Mouse (Mus musculus): ENCODE data around the gene Myadml2. TPM values are rescaled to one million over a fixed set of nuclear protein-coding genes. Genes with fewer than 3 reads are reported as not detected.
A peak's percentile ranks its signal among the peaks of the same experiment; 100 is the strongest.

Gene Myadml2
- polyA plus RNA-seq (2015; fragmentation: Nextera tagmentation; extraction: Ambion mirVana): 0.26 TPM in 1 of 2 replicates, not detected in the other

DNA sequence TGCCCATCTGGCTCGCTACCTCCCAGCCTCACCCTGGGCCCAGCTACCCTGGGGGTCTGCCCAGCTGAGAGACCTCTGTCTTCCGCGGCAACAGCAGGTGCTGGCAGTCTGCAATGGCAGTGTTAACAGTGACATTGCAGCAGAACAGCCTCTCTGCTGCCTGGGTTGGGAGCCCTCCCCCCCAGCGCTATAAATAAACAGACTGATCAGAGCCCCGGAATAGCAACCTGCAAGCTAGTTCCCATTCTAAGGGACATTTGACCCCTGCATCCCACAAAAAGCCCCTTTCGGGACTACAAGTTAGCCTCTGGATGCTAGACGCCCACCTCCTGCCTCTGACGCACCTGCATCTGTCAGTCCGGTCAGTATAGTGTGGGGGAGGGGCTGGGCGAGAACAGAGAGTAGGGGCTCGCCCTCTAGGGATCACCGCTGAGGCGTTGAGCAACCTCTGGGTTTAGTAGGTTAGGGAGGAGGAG, at the start of gene Myadml2:
Myadml2 (minus strand) TSS at position 158 of the 476 bp plus-strand sequence.
- Histone ChIP-seq H3K36me3 (ENCODE audit: control insufficient read depth, insufficient read depth, low read length) (no peaks in the 10 kb centered on the region), H3K9me3 (ENCODE audit: control insufficient read depth, low read length) (no peaks in the 10 kb centered on the region), H3K4me3 (ENCODE audit: low read length) (peak within 1 kb of the TSS; percentile 26), H3K27me3 (replicated peaks; ENCODE audit: control insufficient read depth, insufficient read depth, low read length) (peaks cover 7% of the 10 kb centered on the region), H3K27ac (ENCODE audit: low read length) (no peak within 1 kb of the TSS), H3K4me1 (ENCODE audit: control insufficient read depth, insufficient read depth, low read length) (peaks cover 11% of the 10 kb centered on the region), H3K4me2 (ENCODE audit: low read depth, low read length) (peak within 1 kb of the TSS; percentile 48), H3K9ac (ENCODE audit: low read depth, low read length) (peak within 1 kb of the TSS; percentile 48)
- no peak for ATAC-seq
- WGBS: 6% methylated on average over 13 of the region's 13 CpGs

- H3K9me3 ChIP-seq (ENCODE audit: control insufficient read depth, low read length): no peaks in the 10 kb centered on the region
- peak; percentile 43; the same call in 1 of the 2 replicates for ATAC-seq
- peaks cover 12% of the 10 kb centered on the region for H3K36me3 ChIP-seq (ENCODE audit: control insufficient read depth, insufficient read depth, low read length)
- H3K4me1 ChIP-seq (ENCODE audit: control insufficient read depth, insufficient read depth, low read length): 0 out of 2 replicates have a peak, but pooled peaks cover 4% of the 10 kb centered on the region
- peak overlapping the region; percentile 9; the same call in 1 of the 2 replicates for H3K27ac ChIP-seq (ENCODE audit: low read length)
- no peak overlapping the region for H3K4me2 ChIP-seq (ENCODE audit: low read depth, low read length)
- 60% methylated on average over 10 of the region's 10 CpGs for WGBS
- H3K27me3 ChIP-seq (replicated peaks; ENCODE audit: control insufficient read depth, insufficient read depth, low read length): no peaks in the 10 kb centered on the region
- H3K4me3 ChIP-seq (ENCODE audit: low read length): no peak overlapping the region
- no peak overlapping the region for H3K9ac ChIP-seq (ENCODE audit: low read depth, low read length)
Observed at GRCm38 (mm10) chr11:120697741-120698140, 49.8 kb upstream of the Myadml2 start.

GRCm38 (mm10) chr11:120696568-120696967, 48.6 kb upstream of the Myadml2 start:
- 0 out of 2 replicates have a peak, but pooled peaks cover 4% of the 10 kb centered on the region for H3K4me1 ChIP-seq (ENCODE audit: control insufficient read depth, insufficient read depth, low read length)
- no peaks in the 10 kb centered on the region for H3K27me3 ChIP-seq (replicated peaks; ENCODE audit: control insufficient read depth, insufficient read depth, low read length)
- no peaks in the 10 kb centered on the region for H3K9me3 ChIP-seq (ENCODE audit: control insufficient read depth, low read length)
- H3K27ac ChIP-seq (ENCODE audit: low read length): no peak overlapping the region
- no peak overlapping the region for H3K4me3 ChIP-seq (ENCODE audit: low read length)
- H3K36me3 ChIP-seq (ENCODE audit: control insufficient read depth, insufficient read depth, low read length): peaks cover 12% of the 10 kb centered on the region
- no peak overlapping the region for H3K9ac ChIP-seq (ENCODE audit: low read depth, low read length)
- WGBS: 92% methylated on average over 6 of the region's 6 CpGs
- H3K4me2 ChIP-seq (ENCODE audit: low read depth, low read length): no peak overlapping the region
- no peak for ATAC-seq

- Histone ChIP-seq H3K4me2 (ENCODE audit: low read depth, low read length) (no peak overlapping the region), H3K27me3 (replicated peaks; ENCODE audit: control insufficient read depth, insufficient read depth, low read length) (no peaks in the 10 kb centered on the region), H3K9ac (ENCODE audit: low read depth, low read length) (no peak overlapping the region), H3K36me3 (ENCODE audit: control insufficient read depth, insufficient read depth, low read length) (peaks cover 8% of the 10 kb centered on the region), H3K4me3 (ENCODE audit: low read length) (no peak overlapping the region), H3K4me1 (ENCODE audit: control insufficient read depth, insufficient read depth, low read length) (0 out of 2 replicates have a peak, but pooled peaks cover 4% of the 10 kb centered on the region), H3K27ac (ENCODE audit: low read length) (no peak overlapping the region), H3K9me3 (ENCODE audit: control insufficient read depth, low read length) (no peaks in the 10 kb centered on the region)
- ATAC-seq: peak; percentile 29; the same call in 1 of the 2 replicates
- 43% methylated on average over 12 of the region's 12 CpGs for WGBS
Observed at GRCm38 (mm10) chr11:120695641-120696040, 47.7 kb upstream of the Myadml2 start.

DNA sequence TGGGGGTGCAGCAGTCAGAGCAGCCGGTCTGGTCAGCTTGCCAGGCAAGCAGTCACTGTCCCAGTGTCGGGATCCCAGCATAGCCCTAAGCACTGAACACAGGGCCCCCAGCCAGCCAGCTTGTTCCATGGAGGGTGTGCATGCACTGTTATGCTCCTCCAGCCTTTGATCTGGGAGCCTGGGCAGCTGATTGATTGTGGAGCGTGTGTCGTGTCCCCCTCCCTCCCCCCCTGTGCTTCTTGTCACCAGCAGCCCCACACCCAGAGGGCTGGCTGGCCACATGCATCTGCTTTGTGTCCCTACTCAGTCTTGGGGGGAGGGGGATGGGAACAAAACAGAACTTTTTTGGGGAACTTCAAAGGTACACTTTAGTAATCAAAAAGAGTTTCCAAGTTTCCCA, 47.2 kb upstream of the Myadml2 start:
- 31% methylated on average over 4 of the region's 4 CpGs for WGBS
- no peak; the same call in 1 of the 2 replicates for ATAC-seq
- no peaks in the 10 kb centered on the region for H3K9me3 ChIP-seq (ENCODE audit: control insufficient read depth, low read length)
- 0 out of 2 replicates have a peak, but pooled peaks cover 4% of the 10 kb centered on the region for H3K4me1 ChIP-seq (ENCODE audit: control insufficient read depth, insufficient read depth, low read length)
- no peaks in the 10 kb centered on the region for H3K27me3 ChIP-seq (replicated peaks; ENCODE audit: control insufficient read depth, insufficient read depth, low read length)
- peaks cover 11% of the 10 kb centered on the region for H3K36me3 ChIP-seq (ENCODE audit: control insufficient read depth, insufficient read depth, low read length)
- H3K9ac ChIP-seq (ENCODE audit: low read depth, low read length): no peak overlapping the region
- H3K4me3 ChIP-seq (ENCODE audit: low read length): no peak overlapping the region
- no peak overlapping the region for H3K27ac ChIP-seq (ENCODE audit: low read length)
- H3K4me2 ChIP-seq (ENCODE audit: low read depth, low read length): no peak overlapping the region

DNA sequence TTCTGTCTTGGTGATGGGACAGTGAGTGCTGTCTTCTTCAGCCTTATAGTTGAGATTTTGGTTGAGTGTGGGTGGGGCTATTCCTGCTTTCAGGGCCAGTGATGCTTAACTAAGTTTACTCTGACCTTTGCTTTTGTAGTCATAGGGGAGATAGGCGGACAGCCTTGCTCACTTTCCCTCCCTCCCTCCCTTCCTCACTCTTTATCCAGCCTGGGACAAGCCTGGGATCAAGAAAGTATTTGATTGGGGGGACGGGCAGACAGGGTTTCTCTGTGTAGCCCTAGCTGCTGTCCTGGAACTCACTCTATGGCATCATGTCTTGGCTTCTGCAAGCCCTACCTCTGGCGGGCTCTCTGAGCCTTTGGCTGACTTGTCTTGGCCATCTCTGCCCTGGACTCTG, 45.5 kb upstream of the Myadml2 start:
- Histone ChIP-seq H3K4me3 (ENCODE audit: low read length) (no peak overlapping the region), H3K4me1 (ENCODE audit: control insufficient read depth, insufficient read depth, low read length) (0 out of 2 replicates have a peak, but pooled peaks cover 4% of the 10 kb centered on the region), H3K9ac (ENCODE audit: low read depth, low read length) (no peak overlapping the region), H3K36me3 (ENCODE audit: control insufficient read depth, insufficient read depth, low read length) (peaks cover 10% of the 10 kb centered on the region), H3K4me2 (ENCODE audit: low read depth, low read length) (no peak overlapping the region), H3K27me3 (replicated peaks; ENCODE audit: control insufficient read depth, insufficient read depth, low read length) (no peaks in the 10 kb centered on the region), H3K27ac (ENCODE audit: low read length) (no peak overlapping the region), H3K9me3 (ENCODE audit: control insufficient read depth, low read length) (no peaks in the 10 kb centered on the region)
- ATAC-seq: no peak
- WGBS: 85% methylated on average over 3 of the region's 3 CpGs

DNA sequence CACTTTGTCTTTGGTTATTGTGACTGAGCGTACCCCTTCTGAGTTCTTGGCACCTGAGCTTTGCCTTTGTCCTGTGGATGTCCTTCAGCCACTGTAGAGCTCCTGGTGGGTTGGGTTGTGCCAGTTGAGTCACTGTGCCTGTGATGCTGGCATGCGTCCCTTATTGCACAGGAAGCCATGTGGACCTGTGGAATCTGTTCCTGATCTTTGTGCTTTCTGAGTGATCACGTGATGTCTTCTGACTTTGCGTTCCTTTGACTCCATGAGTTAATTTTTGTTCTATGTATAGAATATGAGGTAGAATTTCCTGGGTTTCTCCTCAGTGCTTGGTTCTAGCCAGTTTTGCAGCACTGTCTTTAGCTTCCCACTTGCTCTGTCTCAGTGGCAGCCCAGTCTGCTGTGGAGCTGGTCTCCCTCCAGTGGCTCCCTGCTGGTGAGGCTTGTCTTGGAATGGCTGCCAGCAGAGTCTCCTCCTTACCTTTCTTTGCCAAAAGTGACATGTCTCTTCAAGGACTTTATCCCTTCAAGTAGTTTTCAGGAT, 44.6 kb upstream of the Myadml2 start:
- WGBS: 89% methylated on average over 4 of the region's 4 CpGs
- no peak for ATAC-seq
- Histone ChIP-seq H3K9ac (ENCODE audit: low read depth, low read length) (no peak overlapping the region), H3K27ac (ENCODE audit: low read length) (no peak overlapping the region), H3K36me3 (ENCODE audit: control insufficient read depth, insufficient read depth, low read length) (peaks cover 10% of the 10 kb centered on the region), H3K4me1 (ENCODE audit: control insufficient read depth, insufficient read depth, low read length) (0 out of 2 replicates have a peak, but pooled peaks cover 4% of the 10 kb centered on the region), H3K4me3 (ENCODE audit: low read length) (no peak overlapping the region), H3K9me3 (ENCODE audit: control insufficient read depth, low read length) (no peaks in the 10 kb centered on the region), H3K4me2 (ENCODE audit: low read depth, low read length) (no peak overlapping the region), H3K27me3 (replicated peaks; ENCODE audit: control insufficient read depth, insufficient read depth, low read length) (no peaks in the 10 kb centered on the region)

GRCm38 (mm10) chr11:120689365-120689764, 41.4 kb upstream of the Myadml2 start:
- Histone ChIP-seq H3K4me1 (ENCODE audit: control insufficient read depth, insufficient read depth, low read length) (0 out of 2 replicates have a peak, but pooled peaks cover 4% of the 10 kb centered on the region), H3K4me2 (ENCODE audit: low read depth, low read length) (no peak overlapping the region), H3K27ac (ENCODE audit: low read length) (no peak overlapping the region), H3K36me3 (ENCODE audit: control insufficient read depth, insufficient read depth, low read length) (peaks cover 6% of the 10 kb centered on the region; the same call in 1 of the 2 replicates), H3K4me3 (ENCODE audit: low read length) (no peak overlapping the region), H3K27me3 (replicated peaks; ENCODE audit: control insufficient read depth, insufficient read depth, low read length) (no peaks in the 10 kb centered on the region), H3K9me3 (ENCODE audit: control insufficient read depth, low read length) (no peaks in the 10 kb centered on the region), H3K9ac (ENCODE audit: low read depth, low read length) (no peak overlapping the region)
- WGBS: 90% methylated on average over 3 of the region's 3 CpGs
- ATAC-seq: no peak

DNA sequence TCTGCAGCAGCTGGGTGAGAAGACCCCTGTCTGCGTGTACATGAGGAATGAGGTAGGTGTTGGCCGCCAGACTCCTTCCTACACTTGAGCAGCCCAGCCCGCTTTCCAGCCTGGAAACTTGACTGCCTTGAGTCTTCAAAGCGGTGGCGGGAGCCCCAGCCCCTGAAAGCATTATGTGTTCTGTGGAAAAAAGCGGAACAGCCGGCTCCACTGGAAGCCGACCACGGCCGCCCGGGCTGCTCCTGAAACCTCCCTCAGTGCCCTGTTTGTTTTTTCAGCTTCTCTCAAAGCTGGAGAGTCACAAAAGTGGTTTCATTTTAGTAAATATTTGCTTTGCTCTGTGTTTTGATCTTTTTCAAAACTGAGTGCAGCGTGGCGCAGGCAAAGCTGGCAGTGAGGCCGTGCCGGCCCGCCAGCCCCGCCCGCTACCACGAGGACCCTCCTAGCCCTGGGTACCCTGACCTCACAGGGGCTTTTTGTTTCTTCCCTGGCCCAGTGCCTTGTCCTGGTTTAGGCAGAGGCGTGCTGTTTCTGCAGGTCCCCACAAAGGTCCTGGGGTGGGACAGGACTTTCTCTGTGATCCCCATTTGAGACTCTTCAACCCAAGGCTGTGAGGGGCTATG, 38.8 kb upstream of the Myadml2 start:
- Histone ChIP-seq H3K4me2 (ENCODE audit: low read depth, low read length) (no peak overlapping the region), H3K9me3 (ENCODE audit: control insufficient read depth, low read length) (no peaks in the 10 kb centered on the region), H3K9ac (ENCODE audit: low read depth, low read length) (peak overlapping the region; percentile 19; the same call in 1 of the 2 replicates), H3K27me3 (replicated peaks; ENCODE audit: control insufficient read depth, insufficient read depth, low read length) (no peaks in the 10 kb centered on the region), H3K4me3 (ENCODE audit: low read length) (no peak overlapping the region), H3K4me1 (ENCODE audit: control insufficient read depth, insufficient read depth, low read length) (0 out of 2 replicates have a peak, but pooled peaks cover 4% of the 10 kb centered on the region), H3K36me3 (ENCODE audit: control insufficient read depth, insufficient read depth, low read length) (peaks cover 6% of the 10 kb centered on the region; the same call in 1 of the 2 replicates), H3K27ac (ENCODE audit: low read length) (no peak overlapping the region)
- 67% methylated on average over 20 of the region's 20 CpGs for WGBS
- no peak for ATAC-seq
